10 mouse cellular contexts compared by ENCODE assay signal in the genomic region with DNA sequence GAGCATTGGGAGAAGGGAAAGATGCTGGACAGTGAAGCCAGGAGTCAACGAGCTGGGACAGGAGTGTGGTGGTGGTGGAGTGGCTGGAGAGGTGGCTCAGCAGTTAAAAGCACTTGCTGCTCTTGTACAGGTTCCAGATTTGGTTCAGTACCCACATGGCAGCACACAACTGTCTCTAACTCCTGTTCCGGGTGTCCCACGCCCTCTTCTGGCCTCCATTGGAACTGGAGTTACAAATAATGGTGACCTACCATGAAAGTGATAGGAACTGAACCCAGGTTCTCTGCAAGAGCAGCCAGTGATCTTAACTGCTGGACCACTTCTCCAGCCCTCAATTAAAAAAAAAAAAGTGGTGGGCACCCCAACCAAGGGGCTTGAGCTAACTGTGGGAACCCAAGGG. TPM values are rescaled to one million over a fixed set of nuclear protein-coding genes. Genes with fewer than 3 reads are reported as not detected.
DNase-seq lines count a peak whose midpoint lies in the region; ATAC-seq and TF ChIP-seq lines count a peak whose summit lies in the region.
"Had no signal": no experiment of that assay in that cellular context is flagged by ENCODE, and none has a peak within 500 bp of the region (broad histone marks: within the 10 kb centered on the region; RNA-seq: fewer than 3 reads in every experiment).

No protein-coding gene starts in this region.

- no peaks in the 10 kb centered on the region for H3K9me3 ChIP-seq in kidney, postnatal 0 days (replicated peaks; ENCODE audit: low read length)
- no peaks in the 10 kb centered on the region for H3K9me3 ChIP-seq in ES-Bruce4 (replicated peaks; ENCODE audit: control insufficient read depth, insufficient read depth, low read length, poor library complexity, severe bottlenecking)
- H3K9me3 ChIP-seq: embryonic facial prominence, embryonic 10.5 days; hindbrain, embryonic 13.5 days had no signal

- no peak for DNase-seq in kidney, postnatal 0 days (ENCODE audit: low spot score)
- no peak for DNase-seq in kidney, adult 18-20 months
- peak; percentile 67 for DNase-seq in A20 (ENCODE audit: low read depth, low spot score)
- peak; percentile 30 for DNase-seq in lung, postnatal 14 days
- DNase-seq in urinary bladder, adult 2 months (ENCODE audit: low spot score) = no peak
- DNase-seq in cerebellum, adult 9-10 months = no peak

- no peak overlapping the region for H3K4me2 ChIP-seq in kidney, postnatal 0 days (ENCODE audit: low read length)
- H3K4me2 ChIP-seq: hindbrain, embryonic 13.5 days; midbrain, embryonic 11.5 days had no signal

- TF ChIP-seq EP300 in ES-Bruce4 (IDR thresholded peaks at IDR 0.05; ENCODE audit: insufficient read depth, low read depth, low read length) = no peak

- H3K27me3 ChIP-seq in kidney, postnatal 0 days (ENCODE audit: insufficient read depth, low read length) = no peaks in the 10 kb centered on the region
- no peaks in the 10 kb centered on the region for H3K27me3 ChIP-seq in ES-Bruce4 (ENCODE audit: control insufficient read depth, insufficient read depth, low read length, poor library complexity, severe bottlenecking)
- H3K27me3 ChIP-seq: hindbrain, embryonic 13.5 days had no signal

- no peak overlapping the region for H3K27ac ChIP-seq in kidney, postnatal 0 days
- H3K27ac ChIP-seq in ES-Bruce4 (ENCODE audit: insufficient read depth, low read length) = no peak overlapping the region
- H3K27ac ChIP-seq: embryonic facial prominence, embryonic 10.5 days; hindbrain, embryonic 13.5 days had no signal

- 44% methylated on average over 3 of the region's 3 CpGs for WGBS in kidney, postnatal 0 days

- no peak for ATAC-seq in kidney, postnatal 0 days (replicated peaks; ENCODE audit: low FRiP score, low read depth)

- TF ChIP-seq POLR2A in ES-Bruce4 (IDR thresholded peaks at IDR 0.05; ENCODE audit: insufficient read depth, low read length) = no peak

- H3K36me3 ChIP-seq in kidney, postnatal 0 days (ENCODE audit: insufficient read depth, low read length) = peaks cover 16% of the 10 kb centered on the region
- no peaks in the 10 kb centered on the region for H3K36me3 ChIP-seq in ES-Bruce4 (ENCODE audit: control insufficient read depth, insufficient read depth, low read length, poor library complexity, severe bottlenecking)

- H3K9ac ChIP-seq in kidney, postnatal 0 days (ENCODE audit: low read depth, low read length) = no peak overlapping the region
- no peak overlapping the region for H3K9ac ChIP-seq in ES-Bruce4 (ENCODE audit: low read depth, poor library complexity, severe bottlenecking)
- H3K9ac ChIP-seq: hindbrain, embryonic 13.5 days had no signal

- H3K4me3 ChIP-seq in kidney, postnatal 0 days (replicated peaks; ENCODE audit: low read depth, low read length) = no peak overlapping the region
- H3K4me3 ChIP-seq in ES-Bruce4 (ENCODE audit: low read depth, low read length) = no peak overlapping the region
- H3K4me3 ChIP-seq: embryonic facial prominence, embryonic 10.5 days; hindbrain, embryonic 13.5 days had no signal

- 0 out of 2 replicates have a peak, but pooled peaks cover 1% of the 10 kb centered on the region for H3K4me1 ChIP-seq in kidney, postnatal 0 days (replicated peaks; ENCODE audit: insufficient read depth, low read length)
- peaks cover 1% of the 10 kb centered on the region for H3K4me1 ChIP-seq in ES-Bruce4 (ENCODE audit: control insufficient read depth, insufficient read depth, low read length)

- peak; percentile 41; the same call in 1 of the 2 replicates for TF ChIP-seq CTCF in kidney, postnatal 0 days (IDR thresholded peaks at IDR 0.05; ENCODE audit: low read depth)
- peak; percentile 41 for TF ChIP-seq CTCF in ES-Bruce4 (IDR thresholded peaks at IDR 0.05; ENCODE audit: low read depth, low read length)

RNA-seq across cellular contexts. Expression of gene Ddb1, which starts 6.9 kb away (rescaled TPM):
- 205 and 225 TPM in 2 replicates for polyA plus RNA-seq in kidney, postnatal 0 days (2015; fragmentation: Nextera tagmentation; extraction: Ambion mirVana)
- 876 and 913 TPM in 2 replicates for polyA plus RNA-seq in ES-Bruce4 (2011; ENCODE audit: insufficient read depth, insufficient read length, low read depth, missing spikeins)
- 149 and 160 TPM in 2 replicates for polyA plus RNA-seq in urinary bladder, adult 2 months (2012; rRNA removed)

RNA-seq across cellular contexts. Expression of gene Tkfc, which starts 7.3 kb away (rescaled TPM):
- polyA plus RNA-seq in kidney, postnatal 0 days (2015; fragmentation: Nextera tagmentation; extraction: Ambion mirVana) = 42.2 and 54.4 TPM in 2 replicates
- polyA plus RNA-seq in ES-Bruce4 (2011; ENCODE audit: insufficient read depth, insufficient read length, low read depth, missing spikeins) = 28.1 and 29.0 TPM in 2 replicates
- 11.1 and 11.9 TPM in 2 replicates for polyA plus RNA-seq in urinary bladder, adult 2 months (2012; rRNA removed)

RNA-seq across cellular contexts. Expression of gene Tmem138, which starts 21.0 kb away (rescaled TPM):
- polyA plus RNA-seq in kidney, postnatal 0 days (2015; fragmentation: Nextera tagmentation; extraction: Ambion mirVana) = 35.0 and 37.4 TPM in 2 replicates
- 25.3 TPM in 2 replicates for polyA plus RNA-seq in ES-Bruce4 (2011; ENCODE audit: insufficient read depth, insufficient read length, low read depth, missing spikeins)
- polyA plus RNA-seq in urinary bladder, adult 2 months (2012; rRNA removed) = 15.8 and 19.2 TPM in 2 replicates

RNA-seq across cellular contexts. Expression of gene Cyb561a3, which starts 21.2 kb away (rescaled TPM):
- 17.2 and 18.6 TPM in 2 replicates for polyA plus RNA-seq in kidney, postnatal 0 days (2015; fragmentation: Nextera tagmentation; extraction: Ambion mirVana)
- 11.6 and 13.5 TPM in 2 replicates for polyA plus RNA-seq in ES-Bruce4 (2011; ENCODE audit: insufficient read depth, insufficient read length, low read depth, missing spikeins)
- 30.8 and 35.8 TPM in 2 replicates for polyA plus RNA-seq in urinary bladder, adult 2 months (2012; rRNA removed)

RNA-seq across cellular contexts. Expression of gene Vwce, which starts 35.8 kb away (rescaled TPM):
- polyA plus RNA-seq in kidney, postnatal 0 days (2015; fragmentation: Nextera tagmentation; extraction: Ambion mirVana) = 2.7 and 3.0 TPM in 2 replicates
- 1.9 and 2.0 TPM in 2 replicates for polyA plus RNA-seq in ES-Bruce4 (2011; ENCODE audit: insufficient read depth, insufficient read length, low read depth, missing spikeins)
- polyA plus RNA-seq in urinary bladder, adult 2 months (2012; rRNA removed) = 0.07 and 0.12 TPM in 2 replicates

Comparison
In these comparisons a context has a peak if more than half of its experiments do, and no peak if none do; other contexts are left out.
1. DNase-seq: peak in A20 (single experiment) and lung, postnatal 14 days (single experiment); none in kidney, postnatal 0 days (single experiment), kidney, adult 18-20 months (single experiment), urinary bladder, adult 2 months (single experiment) and cerebellum, adult 9-10 months (single experiment).